Mouse (Mus musculus) activated CD4-positive, CD25-positive, alpha-beta regulatory T cell, adult 4 months (primary cell): ENCODE data around the gene Shb. TPM values are rescaled to one million over a fixed set of nuclear protein-coding genes. Genes with fewer than 3 reads are reported as not detected.
A peak's percentile ranks its signal among the peaks of the same experiment; 100 is the strongest.

ENCODE experiments used
- ATAC-seq: one replicate; pipeline ENCODE4 v1.8.0; 2017
- polyA plus RNA-seq, 2 experiments: library from polyadenylated mRNA; unstranded; fragments of 100-300 nt; shearing (Covaris generic); gene quantifications; one replicate each; pipeline ENCODE4 v1.2.1; 2017

Shb gene
- not detected for polyA plus RNA-seq

GRCm38 (mm10) chr4:45532375-45532774 is at the start of gene Shb:
TSS of gene Shb (minus strand) at chr4:45532470.
- ATAC-seq = no peak

DNA sequence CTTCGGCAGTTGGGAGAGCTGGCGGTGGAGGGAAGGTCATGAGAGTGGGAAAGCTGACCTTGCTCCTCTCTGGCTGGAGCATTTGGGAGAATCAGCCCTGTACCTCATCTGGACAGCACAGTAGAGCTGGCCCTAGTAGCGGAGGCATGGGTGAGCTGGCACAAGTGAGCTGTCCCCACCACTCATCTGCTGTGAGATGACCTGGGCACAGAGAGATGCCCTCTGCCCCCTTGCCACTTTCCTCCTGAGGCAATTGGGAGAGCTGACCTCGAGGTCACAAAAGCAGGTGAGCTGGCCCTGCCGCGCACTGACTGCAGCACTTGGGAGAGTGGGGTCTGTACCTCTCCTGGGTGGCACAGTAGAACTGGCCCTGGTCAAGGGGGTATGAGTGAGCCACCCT is 48.8 kb upstream of the Shb start:
- no peak for ATAC-seq

GRCm38 (mm10) chr4:45578554-45579370 is 46.5 kb upstream of the Shb start:
- no peak for ATAC-seq

DNA sequence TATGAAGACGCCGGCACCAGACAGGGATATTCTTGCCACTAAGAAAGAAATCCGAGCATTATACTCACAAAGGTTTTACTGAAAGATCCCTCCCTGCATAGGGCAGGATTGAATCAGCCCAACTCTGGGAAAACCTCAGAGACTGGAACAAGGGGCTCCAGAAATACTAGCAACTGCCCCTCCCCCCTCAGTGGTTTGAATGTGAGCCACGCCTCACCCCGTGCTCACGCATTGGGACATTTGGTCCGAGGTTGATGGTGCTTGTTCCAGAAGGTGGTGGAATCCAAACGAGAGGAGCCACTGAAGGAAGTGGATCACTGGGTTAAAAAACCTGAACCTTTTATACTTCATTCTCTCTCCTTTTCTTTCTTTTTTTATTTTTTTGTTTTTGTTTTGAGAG is 45.4 kb upstream of the Shb start:
- ATAC-seq = no peak

DNA sequence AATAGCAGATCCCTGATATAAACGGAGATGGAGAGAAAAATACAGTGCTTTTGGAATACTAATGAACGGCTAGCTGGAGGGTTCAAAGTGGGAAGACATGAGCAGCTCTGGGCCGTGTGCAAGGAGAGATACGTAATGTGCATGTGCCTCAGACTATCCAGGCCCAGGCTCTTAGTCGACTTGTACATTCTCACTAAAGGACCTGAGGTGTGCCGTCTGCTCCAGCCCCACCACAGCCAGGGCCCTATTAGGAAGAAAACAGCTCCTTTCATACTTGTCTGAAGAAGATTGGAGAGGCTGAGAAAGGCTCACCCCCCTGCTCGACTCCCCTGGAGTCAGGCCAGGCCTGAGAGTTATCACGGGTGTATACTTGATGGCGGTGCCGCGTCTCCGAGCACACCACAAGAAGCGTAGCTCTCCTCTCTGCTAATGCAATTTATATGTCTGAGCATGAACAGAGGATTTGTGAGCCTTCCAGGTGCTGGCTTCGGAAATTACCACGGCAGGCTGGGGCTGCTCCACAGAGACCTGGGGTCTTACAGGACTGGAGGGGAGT is 42.4 kb upstream of the Shb start:
- no peak for ATAC-seq

GRCm38 (mm10) chr4:45569521-45569920 is 37.3 kb upstream of the Shb start:
- ATAC-seq = no peak

DNA sequence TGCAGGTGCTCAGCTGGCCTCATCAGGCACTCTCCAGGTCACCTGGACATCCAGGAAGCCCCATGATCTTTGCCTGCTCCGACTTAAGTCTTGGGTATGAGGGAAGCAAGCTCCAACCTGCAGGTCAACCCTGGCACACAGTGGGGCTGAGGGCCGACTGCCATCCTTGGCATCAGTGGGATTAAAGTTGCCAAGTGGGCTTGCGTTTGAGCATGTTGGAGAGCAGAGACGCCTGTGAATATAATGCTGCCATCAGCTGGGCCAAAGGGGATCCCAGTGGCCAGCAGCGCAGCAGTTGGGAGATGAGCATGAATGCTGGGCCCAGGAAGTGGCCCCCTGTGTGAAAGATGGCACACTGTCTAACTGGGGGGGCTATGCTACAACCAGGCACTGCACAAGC is 25.9 kb upstream of the Shb start:
- no peak for ATAC-seq

DNA sequence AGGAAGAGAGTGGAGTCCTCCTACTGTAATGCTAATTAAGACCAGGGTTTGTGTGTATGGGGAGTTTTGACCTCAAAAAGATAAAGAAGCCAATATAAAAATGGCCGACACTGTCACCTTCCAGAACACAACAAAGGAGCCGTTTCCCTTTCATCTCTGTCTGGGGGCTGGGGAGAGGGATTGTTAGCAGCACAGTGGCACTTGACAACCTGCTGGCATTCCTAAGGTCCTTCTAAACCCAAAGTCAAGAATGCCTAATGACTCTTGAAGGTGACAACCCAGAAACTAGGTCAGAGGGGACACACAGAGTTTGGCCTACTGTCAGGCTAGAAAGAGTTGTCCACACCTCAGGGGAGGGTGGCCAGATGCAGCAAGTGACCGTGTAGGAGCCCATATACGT is 20.3 kb upstream of the Shb start:
- no peak for ATAC-seq

- no peak for ATAC-seq
These were observed 18.7 kb upstream of the Shb start for GRCm38 (mm10) chr4:45550970-45551369.

DNA sequence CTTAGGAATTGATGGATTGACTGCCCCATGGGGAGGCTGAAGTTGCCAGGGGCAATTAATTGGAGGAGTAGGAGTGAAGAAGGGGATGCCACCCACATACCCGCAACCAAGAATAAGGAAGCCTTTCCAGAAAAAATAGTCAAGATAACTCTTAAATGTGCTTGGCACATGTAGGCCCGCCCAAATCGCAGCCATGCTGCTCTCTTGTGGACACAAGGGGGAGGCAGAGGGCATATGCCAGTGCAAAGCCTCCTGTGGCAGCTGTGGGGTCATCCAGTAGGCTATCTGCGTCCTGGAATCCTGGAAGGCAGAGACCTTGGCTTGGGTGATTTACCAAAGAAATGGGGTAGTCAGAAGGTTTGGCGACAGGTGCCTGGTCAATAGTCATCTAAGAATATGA is 17.2 kb upstream of the Shb start:
- ATAC-seq = no peak

GRCm38 (mm10) chr4:45545851-45546250 is 13.6 kb upstream of the Shb start:
- ATAC-seq = no peak

- ATAC-seq = no peak
These were observed 11.3 kb upstream of the Shb start for GRCm38 (mm10) chr4:45543481-45544051.

DNA sequence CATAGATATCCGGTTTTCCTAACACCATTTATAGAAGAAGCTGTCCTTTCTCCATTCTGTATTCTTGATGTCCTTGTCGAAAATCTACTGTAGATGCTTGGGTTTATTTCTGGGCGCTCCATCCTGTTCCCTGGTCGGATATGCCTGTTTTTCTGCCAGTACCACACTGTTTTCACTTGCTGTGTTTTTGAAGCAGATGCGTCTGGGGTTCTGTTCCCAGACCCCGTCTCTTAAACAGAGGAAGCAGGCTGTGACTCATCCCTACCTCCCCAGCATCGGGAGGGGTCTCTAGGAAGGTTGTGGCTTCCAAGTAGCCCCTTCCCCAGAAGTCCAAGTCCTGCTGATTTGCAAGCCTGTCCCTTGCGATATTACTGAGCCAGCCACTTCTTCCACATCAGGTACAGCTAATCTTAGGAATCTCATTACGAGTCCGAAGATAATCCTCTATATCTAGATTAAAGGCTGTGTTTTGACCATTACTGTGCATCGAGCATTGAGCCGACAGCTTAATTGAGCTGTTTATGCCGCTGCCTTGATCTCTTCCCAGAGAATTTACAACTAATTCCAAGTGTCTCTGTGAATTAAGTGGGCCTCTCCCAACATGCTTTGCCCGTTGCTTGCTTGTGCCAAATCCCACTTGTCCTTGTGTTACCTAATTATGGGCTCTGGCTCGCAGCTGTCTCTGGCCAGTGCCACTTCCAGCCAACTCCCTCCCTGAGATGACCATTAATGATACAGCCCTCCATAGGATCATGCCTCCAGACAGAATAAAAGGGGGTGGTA is 8.1 kb upstream of the Shb start:
- no peak for ATAC-seq

- no peak for ATAC-seq
These were observed 6.9 kb upstream of the Shb start for GRCm38 (mm10) chr4:45539187-45539586.

- no peak for ATAC-seq
These were observed 1.2 kb upstream of the Shb start for GRCm38 (mm10) chr4:45533436-45533940.

DNA sequence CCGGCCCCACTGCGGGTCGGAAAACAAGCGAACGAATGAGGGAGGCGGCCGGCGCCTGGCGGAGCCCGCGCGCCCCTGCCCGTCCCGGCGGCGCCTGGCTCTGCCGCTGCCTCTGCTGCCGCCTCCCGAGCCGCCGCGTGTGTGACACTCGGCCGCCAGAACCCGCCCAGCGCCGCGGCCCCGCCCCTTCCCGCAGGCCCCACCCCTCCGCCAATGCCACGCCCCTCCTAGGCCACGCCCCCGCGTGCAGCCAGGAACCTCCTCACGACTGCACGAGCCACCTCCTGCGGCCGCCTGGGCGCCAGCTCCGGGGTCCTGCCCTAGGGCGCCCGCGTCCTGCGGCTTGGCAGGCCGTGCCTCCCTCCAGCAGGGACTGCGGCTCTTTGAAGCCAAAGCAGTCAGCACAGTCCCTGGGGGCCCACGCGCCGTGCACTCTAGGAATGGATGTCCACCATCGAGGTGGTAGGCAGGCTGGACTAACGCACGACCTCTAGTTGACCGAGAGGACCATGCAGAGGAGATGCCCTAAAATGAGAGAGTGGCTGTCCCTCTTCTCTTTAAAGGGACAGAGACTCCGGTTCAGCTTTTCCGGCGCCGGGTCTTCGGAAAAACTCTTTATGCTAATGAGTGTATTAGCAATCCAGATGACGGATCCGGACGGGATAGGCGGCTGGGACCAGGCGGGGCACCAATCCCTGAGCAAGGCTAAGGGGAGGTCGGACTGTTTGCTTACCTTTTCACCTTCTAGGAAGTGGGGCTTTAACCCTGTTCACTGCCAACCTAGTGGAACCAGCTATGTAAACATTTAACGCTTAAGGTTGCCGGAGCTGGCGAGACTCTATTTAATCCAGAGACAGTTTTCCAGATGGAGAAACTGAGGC is 1.4 kb downstream of the Shb start:
- ATAC-seq = peak; percentile 86

DNA sequence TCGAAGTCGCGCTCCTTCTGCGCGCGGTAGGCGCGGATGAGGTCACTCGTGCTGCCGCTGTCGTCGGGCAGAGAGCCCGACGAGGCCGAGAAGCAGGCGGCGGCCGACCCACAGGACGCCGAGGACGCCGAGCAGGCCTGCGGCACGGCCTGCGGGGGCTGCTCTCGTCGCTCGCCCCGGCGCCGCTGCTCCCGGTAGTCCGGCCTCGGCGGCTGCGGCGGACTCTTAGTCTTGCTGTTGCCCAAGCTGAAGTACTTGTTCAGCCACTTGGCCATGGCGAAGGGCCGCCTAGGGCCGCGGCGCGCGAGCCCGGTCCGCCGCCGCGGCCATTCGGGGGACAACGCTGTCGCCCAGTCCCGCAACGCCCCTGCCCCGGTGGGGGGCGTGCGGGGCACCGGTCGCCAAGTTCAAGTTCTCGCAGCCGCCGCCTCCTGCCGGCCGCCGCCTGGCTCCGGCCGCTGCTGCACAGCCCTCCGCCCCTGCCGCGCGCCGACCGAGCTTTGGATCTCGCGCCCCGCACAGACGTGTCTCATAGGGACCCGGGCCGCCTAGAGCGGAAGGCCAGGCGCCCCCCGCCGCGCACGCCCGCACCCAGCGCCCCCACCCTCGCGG is 2.2 kb downstream of the Shb start:
- peak; percentile 2 for ATAC-seq

- ATAC-seq = no peak
These were observed 2.9 kb downstream of the Shb start for GRCm38 (mm10) chr4:45529201-45529985.

DNA sequence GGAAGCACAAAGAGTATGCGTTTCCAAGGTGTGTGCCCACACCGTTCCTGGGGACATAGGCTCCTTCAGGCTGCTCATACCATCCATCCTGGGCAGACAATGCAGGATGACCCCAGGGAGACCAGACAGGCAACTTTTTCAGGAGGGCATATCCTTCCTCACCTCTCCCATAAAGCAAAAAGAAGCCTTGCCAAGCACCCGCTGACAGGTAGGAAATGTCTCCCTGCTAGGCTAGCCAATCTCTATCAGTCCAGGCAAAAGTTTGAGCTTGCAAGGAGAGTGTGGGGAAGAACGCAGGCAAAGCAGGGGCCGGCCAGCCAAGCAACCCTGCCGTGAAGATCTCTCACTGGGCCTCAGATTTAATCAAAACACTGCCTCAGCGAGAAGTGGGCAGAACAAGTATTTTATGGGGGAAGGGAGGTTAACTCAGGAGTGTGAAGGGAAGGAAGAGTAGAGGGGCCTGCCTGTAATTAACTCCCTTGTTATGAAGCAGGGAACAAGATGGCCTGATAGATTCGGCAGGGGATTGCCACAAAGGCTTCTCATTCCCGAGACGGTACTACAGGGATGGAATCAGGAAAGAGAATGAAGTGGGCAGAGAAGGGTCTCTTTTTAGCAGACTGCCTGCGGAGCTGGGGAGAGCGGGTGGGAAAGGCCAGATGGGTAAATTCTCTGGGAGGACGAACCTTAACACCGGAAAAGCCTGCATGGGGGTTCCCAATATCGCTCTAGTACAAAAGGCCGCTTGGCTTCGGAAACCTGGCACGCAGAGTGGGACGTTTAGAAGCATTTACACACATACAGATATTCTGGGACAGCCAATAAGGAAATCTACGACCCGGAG is 3.7 kb downstream of the Shb start:
- no peak for ATAC-seq
